Mouse (Mus musculus) left cerebral cortex, adult 2 months (tissue): ENCODE results near the gene Eipr1. TPM values are rescaled to one million over a fixed set of nuclear protein-coding genes. Genes with fewer than 3 reads are reported as not detected.

ENCODE experiments used
- DNase-seq, 2 experiments: peaks; one replicate each; pipeline ENCODE4 v3.0.0; 2021 to 2022; ENCODE audit warnings: low spot score in 2 of 2, mixed read lengths in 1 of 2; ENCODE audit errors: extremely low spot score in 1 of 2
- H3K27ac ChIP-seq: fragments of 200-600 bp; 2 replicates; pipeline ENCODE4 v1.8.1; 2022
- H3K4me3 ChIP-seq: fragments of 200-600 bp; 2 replicates; pipeline ENCODE4 v1.8.1; 2022
- CTCF ChIP-seq: fragments of 200-600 bp; IDR thresholded peaks from 2 replicates; pipeline ENCODE4 v1.8.1; 2022; ENCODE audit warnings: antibody characterized with exemption, mild to moderate bottlenecking, moderate library complexity
- intact Hi-C: fragments of 180-260 bp; cut with DNase I; formaldehyde crosslinking; loops from one replicate; pipeline ENCODE4 v1.15.1; 2025
- total RNA-seq, 2 experiments: library from RNA; stranded (reverse); gene quantifications; 2 replicates each; pipeline ENCODE4 v1.2.3; 2021

Eipr1 gene
- total RNA-seq, 2 experiments from 2014 or later = 64.0 to 65.1 TPM

- no peak for TF ChIP-seq CTCF
- H3K27ac ChIP-seq = no peak overlapping the region
- DNase-seq = no peak
- no peak overlapping the region for H3K4me3 ChIP-seq
- intact Hi-C loops = no loop called here
Measured at GRCm38 (mm10) chr12:28801731-28802130, 50.1 kb downstream of the Eipr1 start.

DNA sequence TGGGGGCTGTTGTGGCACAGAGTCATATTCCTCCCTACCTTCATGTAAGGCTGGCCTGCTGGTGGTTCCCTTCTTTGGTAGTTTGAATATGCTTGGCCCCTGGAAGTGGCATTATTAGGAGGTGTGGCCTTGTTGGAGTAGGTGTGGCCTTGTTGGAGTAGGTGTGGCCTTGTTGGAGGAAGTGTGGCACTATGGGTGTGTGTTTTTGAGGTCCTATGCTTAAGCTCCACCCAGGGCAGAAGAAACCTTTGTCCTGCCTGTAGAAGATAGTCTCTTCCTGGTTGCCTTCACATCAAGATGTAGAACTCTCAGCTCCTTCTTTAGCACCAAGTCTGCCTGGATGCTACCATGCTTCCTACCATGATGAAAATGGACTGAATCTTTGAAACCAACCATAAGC lies 51.4 kb downstream of the Eipr1 start:
- DNase-seq = no peak
- Histone ChIP-seq H3K4me3 (no peak overlapping the region), H3K27ac (no peak overlapping the region)
- intact Hi-C loops = no loop called here
- TF ChIP-seq CTCF = no peak

GRCm38 (mm10) chr12:28804558-28805481 lies 53.2 kb downstream of the Eipr1 start:
- 0 out of 2 replicates have a peak overlapping the region, but pooled peaks have one; percentile 24 for H3K27ac ChIP-seq
- intact Hi-C loops = no loop called here
- TF ChIP-seq CTCF = no peak
- DNase-seq = no peak
- no peak overlapping the region for H3K4me3 ChIP-seq

DNA sequence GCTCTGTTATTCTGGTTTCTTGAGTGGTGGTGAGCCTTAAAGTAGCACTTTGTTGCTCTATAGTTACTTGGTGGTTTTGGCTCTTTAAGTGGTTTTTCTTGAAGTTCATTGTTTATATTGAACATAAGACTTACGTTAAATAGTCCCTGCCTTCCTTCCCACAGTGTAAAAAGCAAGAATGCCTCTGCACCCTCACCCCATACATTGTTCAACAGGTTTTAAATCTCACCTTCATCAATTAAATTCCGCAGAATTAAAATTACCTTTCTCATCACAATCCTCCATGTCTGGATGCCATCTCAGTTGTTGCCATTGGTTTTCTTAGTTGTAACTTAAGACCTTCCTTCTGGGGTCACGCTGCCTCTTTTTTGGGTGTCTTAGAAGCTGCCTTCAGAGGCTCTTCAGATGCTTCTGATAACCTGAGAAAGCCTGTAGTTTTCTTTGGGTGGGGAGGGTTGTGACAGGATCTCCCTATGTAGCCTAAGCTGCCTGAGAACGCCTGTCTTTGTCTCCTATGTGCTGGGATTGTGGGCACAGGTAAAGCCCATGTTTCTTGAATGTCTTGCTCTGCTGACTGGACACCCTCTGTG lies 57.3 kb downstream of the Eipr1 start:
- no peak overlapping the region for H3K27ac ChIP-seq
- no peak for DNase-seq
- intact Hi-C loops = no loop called here
- no peak for TF ChIP-seq CTCF
- no peak overlapping the region for H3K4me3 ChIP-seq

DNA sequence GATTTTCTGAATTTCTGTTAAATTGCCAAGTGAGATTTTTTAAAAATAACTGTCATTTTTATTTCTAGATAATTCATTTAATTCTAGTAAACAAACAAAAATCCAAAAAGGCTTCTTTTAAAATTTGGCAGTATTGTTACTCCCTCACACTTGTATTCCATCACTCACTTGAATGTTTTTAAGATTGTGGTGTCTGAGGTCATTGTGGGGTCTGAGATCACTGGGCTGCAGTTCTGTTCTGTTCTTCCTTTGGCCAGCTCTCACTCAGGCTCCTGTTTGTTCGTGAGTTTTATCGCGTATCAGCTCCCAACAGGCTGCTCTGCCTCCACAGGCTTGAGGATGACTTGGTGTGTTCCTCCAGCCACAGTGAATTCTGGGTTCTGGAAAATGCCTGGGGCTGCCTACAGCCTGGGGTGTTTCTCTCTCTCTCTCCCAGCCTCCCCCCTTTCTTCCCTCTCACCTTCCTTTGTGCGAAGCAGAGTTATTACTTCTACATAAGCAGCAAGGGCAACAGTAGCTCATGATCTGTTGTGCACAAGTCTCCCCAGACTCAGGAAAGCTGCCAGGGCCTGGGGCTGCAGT lies 58.2 kb downstream of the Eipr1 start:
- no peak for DNase-seq
- H3K4me3 ChIP-seq = no peak overlapping the region
- H3K27ac ChIP-seq = no peak overlapping the region
- intact Hi-C loops = no loop called here
- no peak for TF ChIP-seq CTCF

DNA sequence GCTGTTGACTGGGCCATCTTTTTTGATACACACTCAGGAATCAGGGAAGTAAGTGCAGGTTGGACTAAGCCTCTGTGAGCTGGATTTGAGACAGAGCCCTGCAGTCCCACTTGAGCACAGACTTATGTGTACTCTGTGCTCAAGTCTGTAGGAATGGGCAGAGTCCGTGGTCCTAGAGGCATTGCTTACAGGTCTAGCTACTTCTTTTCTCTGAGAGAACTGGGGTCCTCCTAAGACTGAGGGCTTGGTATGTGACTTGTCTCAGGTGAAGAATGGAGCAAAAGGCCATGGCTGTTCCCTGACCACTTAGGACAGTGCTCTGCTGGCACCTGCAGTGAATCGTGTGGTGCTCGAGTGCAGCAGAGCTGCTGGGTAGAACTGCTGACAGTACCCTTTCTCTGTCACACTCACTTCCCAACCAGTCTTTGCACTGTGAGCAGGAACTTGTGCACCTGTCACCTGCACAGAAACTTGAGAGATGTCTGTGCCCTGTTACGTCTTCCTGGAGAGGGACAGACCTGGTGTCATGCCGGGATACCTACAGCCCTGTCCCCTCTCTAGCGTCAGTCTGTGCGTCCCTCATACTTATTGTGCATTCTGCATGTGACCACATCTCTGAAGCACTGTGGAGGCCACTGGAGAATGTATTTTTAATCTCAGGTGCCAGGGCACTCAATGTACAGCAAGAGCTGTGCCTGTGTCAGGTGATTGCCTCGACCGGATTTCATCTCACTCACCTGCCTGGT lies 65.3 kb downstream of the Eipr1 start:
- Histone ChIP-seq H3K4me3 (no peak overlapping the region), H3K27ac (peak overlapping the region; percentile 58)
- no peak for TF ChIP-seq CTCF
- no peak for DNase-seq
- intact Hi-C loops = no loop called here

GRCm38 (mm10) chr12:28817427-28817752 lies 65.8 kb downstream of the Eipr1 start:
- Histone ChIP-seq H3K4me3 (no peak overlapping the region), H3K27ac (peak overlapping the region; percentile 58)
- intact Hi-C loops = no loop called here
- peak in 1 of 2 experiments; percentile 45 for DNase-seq
- no peak for TF ChIP-seq CTCF

GRCm38 (mm10) chr12:28817891-28818290 lies 66.3 kb downstream of the Eipr1 start:
- peak overlapping the region; percentile 58 for H3K27ac ChIP-seq
- intact Hi-C loops = no loop called here
- no peak for DNase-seq
- H3K4me3 ChIP-seq = no peak overlapping the region
- no peak for TF ChIP-seq CTCF

- H3K27ac ChIP-seq = no peak overlapping the region
- no peak; the same call in 1 of the 2 replicates for TF ChIP-seq CTCF
- intact Hi-C loops = no loop called here
- no peak for DNase-seq
- no peak overlapping the region for H3K4me3 ChIP-seq
Measured at GRCm38 (mm10) chr12:28823518-28823917, 71.9 kb downstream of the Eipr1 start.

DNA sequence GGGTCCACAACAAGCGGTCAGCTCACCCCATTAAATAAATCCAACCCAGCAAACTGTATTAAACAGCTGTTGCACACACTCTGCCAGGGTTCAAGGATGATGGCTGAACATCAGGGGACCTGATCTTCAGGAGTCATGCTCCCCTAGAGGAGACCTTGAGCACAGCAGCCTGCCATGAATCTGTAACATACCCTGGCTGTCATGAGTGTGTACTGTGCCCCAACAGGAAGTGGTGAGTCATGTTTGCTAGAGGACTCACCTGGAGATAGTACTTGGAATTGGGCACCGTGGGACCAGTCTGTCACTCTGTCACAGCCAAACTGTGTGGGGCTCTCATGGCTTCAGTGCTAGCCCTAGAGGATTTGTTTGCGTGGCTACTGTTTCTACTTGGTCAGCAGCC lies 77.9 kb downstream of the Eipr1 start:
- intact Hi-C loops = no loop called here
- no peak for DNase-seq
- H3K27ac ChIP-seq = no peak overlapping the region
- no peak overlapping the region for H3K4me3 ChIP-seq
- TF ChIP-seq CTCF = peak; percentile 40

GRCm38 (mm10) chr12:28830471-28830870 lies 78.9 kb downstream of the Eipr1 start:
- DNase-seq = no peak
- Histone ChIP-seq H3K27ac (no peak overlapping the region), H3K4me3 (no peak overlapping the region)
- no peak for TF ChIP-seq CTCF
- intact Hi-C loops = loop anchor here (2.0 to 5.0 kb wide), 2 partner anchors 56 to 243 kb away; no protein-coding TSS in a partner anchor
